Mouse (Mus musculus): ENCODE measurements at regions not wholly inside any gene's neighbourhood (a gene's known extent, or its start where the extent isn't known, plus 50 kb on each side); places are given as distances from the start of the nearest gene placed in this dataset.
A peak's percentile ranks its signal among the peaks of the same experiment; 100 is the strongest.

GRCm38 (mm10) chr12:65673193-65673592, 447.9 kb downstream of the Wdr20rt start:
- TF ChIP-seq CTCF (IDR thresholded peaks at IDR 0.05) = no peak
- H3K27ac ChIP-seq = no peak overlapping the region
- no peak for DNase-seq (ENCODE audit: extremely low spot score in 1 of 2, low spot score in 2 of 2)
- no peak overlapping the region for H3K4me3 ChIP-seq
- intact Hi-C loops (cut with DNase I) = no loop called here

- Histone ChIP-seq H3K27ac (no peak overlapping the region), H3K4me3 (no peak overlapping the region)
- TF ChIP-seq CTCF (IDR thresholded peaks at IDR 0.05) = no peak
- DNase-seq (ENCODE audit: extremely low spot score in 1 of 2, low spot score in 2 of 2) = no peak
- intact Hi-C loops (cut with DNase I) = no loop called here
These were observed 449.8 kb downstream of the Wdr20rt start for GRCm38 (mm10) chr12:65674916-65675660.

- Histone ChIP-seq H3K4me3 (no peak overlapping the region), H3K27ac (peak overlapping the region; percentile 20; the same call in 1 of the 2 replicates)
- intact Hi-C loops (cut with DNase I) = no loop called here
- DNase-seq (ENCODE audit: extremely low spot score in 1 of 2, low spot score in 2 of 2) = no peak
- no peak for TF ChIP-seq CTCF (IDR thresholded peaks at IDR 0.05)
These were observed 455.0 kb downstream of the Wdr20rt start for GRCm38 (mm10) chr12:65680335-65680734.

GRCm38 (mm10) chr12:65681826-65682225, 456.5 kb downstream of the Wdr20rt start:
- no peak for DNase-seq (ENCODE audit: extremely low spot score in 1 of 2, low spot score in 2 of 2)
- no peak overlapping the region for H3K4me3 ChIP-seq

GRCm38 (mm10) chr12:65704985-65705384, 479.7 kb downstream of the Wdr20rt start:
- no peak overlapping the region for H3K4me3 ChIP-seq
- intact Hi-C loops (cut with DNase I) = no loop called here
- no peak overlapping the region for H3K27ac ChIP-seq
- no peak for TF ChIP-seq CTCF (IDR thresholded peaks at IDR 0.05)
- no peak for DNase-seq (ENCODE audit: extremely low spot score in 1 of 2, low spot score in 2 of 2)

More at GRCm38 (mm10) chr12:65681826-65682225, 456.5 kb downstream of the Wdr20rt start:
- intact Hi-C loops (cut with DNase I) = no loop called here
- H3K27ac ChIP-seq = no peak overlapping the region
- no peak for TF ChIP-seq CTCF (IDR thresholded peaks at IDR 0.05)

- H3K4me3 ChIP-seq = no peak overlapping the region
- no peak for TF ChIP-seq CTCF (IDR thresholded peaks at IDR 0.05)
- no peak overlapping the region for H3K27ac ChIP-seq
- intact Hi-C loops (cut with DNase I) = no loop called here
- no peak for DNase-seq (ENCODE audit: extremely low spot score in 1 of 2, low spot score in 2 of 2)
These were observed 487.0 kb downstream of the Wdr20rt start for GRCm38 (mm10) chr12:65712304-65712703.
